Mouse (Mus musculus): Measurements from ENCODE around the gene Eva1b.
"Not testable (repeated sequence)": the region's sequence is repeated elsewhere in the genome, so short reads cannot be mapped to it uniquely, and the experiment has no call there.

Eva1b gene

DNA sequence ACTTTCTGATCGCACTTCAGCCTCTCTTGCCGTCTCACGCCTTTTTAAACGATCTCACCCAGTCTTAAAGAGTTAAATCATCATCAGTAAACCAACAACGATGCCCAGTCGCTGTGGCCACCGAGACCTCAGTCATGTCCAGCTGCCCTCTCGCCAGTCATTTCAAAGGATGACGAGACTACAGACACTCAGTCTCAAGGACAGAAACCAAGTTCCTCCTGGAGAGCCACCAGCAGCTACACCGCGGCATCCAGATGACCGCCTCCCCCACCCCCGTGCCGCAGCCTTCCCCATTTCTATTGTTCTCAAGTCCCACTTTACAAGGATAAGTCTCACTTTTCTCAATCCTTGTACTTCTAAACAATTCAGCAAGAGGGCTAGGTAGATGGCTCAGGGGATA is 5.3 kb downstream of the Eva1b start:
- DNase-seq (ENCODE audit: extremely low spot score, low spot score) = no peak

DNA sequence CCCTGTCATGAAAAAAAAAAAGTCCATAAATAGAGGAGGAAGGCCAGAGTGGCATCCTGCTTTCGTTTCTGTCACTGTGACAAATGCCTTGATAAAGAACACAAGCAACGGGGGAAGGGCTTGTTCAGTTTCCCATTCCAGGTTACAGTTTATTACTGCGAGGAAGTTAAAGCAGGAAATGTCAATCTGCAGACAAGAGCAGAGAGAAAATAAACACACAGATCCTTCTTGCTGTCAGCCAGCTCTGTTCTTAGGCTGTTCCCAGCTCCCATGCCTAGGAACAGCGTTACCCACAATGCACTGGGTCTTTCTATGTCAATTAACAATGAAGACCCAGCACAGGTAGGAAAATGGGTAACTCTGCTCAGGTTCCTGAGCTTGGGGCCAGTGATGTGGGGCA is 7.6 kb downstream of the Eva1b start:
- DNase-seq (ENCODE audit: extremely low spot score, low spot score) = no peak

DNA sequence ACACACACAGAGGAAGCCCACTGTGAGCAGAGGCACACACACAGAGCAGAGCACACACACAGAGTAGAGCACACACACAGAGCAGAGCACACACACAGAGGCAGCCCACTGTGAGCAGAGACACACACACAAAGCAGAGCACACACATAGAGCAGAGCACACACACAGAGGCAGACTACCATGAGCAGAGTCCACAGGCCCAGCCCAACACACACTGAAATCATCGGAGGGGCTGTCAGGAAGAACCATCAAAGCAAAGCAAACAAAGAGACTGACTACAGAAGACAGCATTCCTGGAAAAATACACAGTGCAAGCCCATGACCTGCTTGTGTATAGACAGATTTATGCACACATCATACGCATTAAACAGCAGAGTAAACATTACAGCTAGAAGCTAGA is 8.3 kb downstream of the Eva1b start:
- no peak for DNase-seq (ENCODE audit: extremely low spot score, low spot score)

DNA sequence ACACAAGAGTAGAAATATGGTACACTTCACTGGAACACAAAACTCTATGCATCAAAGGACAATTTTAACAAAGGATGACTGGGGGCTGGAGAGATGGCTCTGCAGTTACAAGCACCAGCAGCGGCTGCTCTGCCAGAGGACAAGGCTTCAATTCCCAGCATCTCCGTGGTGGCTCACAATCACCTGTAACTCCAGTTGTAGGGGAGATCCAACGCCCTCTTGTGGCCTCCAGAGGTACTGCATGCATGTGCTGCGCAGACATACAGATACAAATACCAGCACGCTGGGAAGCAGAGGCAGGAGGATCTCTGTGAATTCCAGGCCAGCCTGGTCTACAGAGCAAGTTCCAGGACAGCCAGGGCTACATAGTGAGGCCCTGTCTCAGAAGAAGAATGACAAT is 9.1 kb downstream of the Eva1b start:
- DNase-seq (ENCODE audit: extremely low spot score, low spot score) = no peak

DNA sequence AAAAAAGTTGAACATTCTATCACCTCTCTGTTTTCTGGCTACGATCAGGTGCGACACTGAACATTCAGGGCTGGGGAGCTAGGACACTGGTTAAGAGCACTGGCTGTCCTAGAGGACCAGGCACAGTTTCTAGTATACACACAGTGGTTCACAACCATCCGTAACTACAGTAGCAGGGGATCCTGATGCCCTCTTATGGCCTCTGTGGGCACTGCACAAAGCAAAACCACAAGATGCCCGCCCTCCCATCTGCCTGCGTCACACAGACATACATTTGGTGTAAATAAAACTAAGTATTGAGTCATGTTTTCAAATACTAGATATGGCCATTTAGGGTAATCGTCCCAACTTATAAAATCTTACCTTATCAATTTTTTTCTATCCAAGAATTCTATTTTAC is 10.0 kb downstream of the Eva1b start:
- no peak for DNase-seq (ENCODE audit: extremely low spot score, low spot score)

DNA sequence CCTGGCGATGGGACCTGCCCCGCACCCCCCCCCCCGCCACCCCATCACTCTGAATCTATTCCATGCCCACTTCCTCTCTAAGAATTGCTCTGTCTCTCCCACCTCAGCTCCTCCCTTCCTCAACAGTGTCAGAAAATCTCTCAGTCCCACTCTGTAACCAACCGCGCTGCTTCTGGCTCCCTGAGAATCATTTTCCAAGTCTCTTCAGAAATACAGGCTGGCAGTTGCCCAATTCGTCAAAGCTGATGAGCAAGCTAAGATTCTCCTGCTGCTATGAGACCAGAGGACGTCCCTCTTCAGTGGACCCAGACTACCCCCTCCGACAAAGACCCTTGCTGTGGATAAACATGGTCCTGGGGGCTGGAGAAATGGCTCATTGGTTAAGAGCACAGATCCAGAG is 11.9 kb downstream of the Eva1b start:
- no peak for DNase-seq (ENCODE audit: extremely low spot score, low spot score)

DNA sequence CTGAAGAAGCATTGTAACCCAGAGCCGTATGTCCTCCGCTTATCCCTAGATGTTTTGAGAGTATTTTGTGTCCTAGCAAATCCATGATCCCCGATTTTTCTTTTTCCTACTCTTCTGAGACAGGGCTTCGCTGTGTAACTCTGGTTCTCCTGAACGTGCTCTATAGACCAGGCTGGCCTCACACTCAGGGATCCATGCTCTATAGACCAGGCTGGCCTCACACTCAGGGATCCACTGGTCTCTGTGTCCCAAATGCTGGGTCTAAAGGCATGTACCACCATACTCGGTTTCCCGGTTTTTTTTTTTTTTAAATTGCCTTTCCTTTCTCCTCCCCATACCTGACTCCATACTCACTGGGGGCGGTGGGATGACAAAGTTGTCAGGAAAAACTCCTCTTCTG is 13.4 kb downstream of the Eva1b start:
- no peak for DNase-seq (ENCODE audit: extremely low spot score, low spot score)

DNA sequence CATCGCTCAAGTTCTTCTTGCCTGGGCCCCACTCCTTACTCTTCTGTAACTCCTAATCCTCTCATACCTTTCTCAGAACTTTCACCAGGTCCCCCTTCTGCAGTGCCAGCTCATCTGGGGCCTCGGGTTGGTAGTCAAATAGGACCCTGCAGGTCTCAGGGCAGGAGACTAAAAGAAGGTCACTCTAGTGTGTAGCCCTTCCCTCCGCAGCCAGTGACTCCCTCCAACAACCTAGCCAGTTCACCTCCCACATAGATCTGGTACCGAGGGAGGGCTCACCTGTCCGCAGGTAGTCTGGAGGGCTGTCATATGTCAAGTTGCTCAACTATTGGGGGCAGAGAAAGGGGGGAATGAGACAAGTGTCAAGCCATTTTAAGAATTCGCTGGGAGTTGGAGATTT is 13.9 kb downstream of the Eva1b start:
- no peak for DNase-seq (ENCODE audit: extremely low spot score, low spot score)

DNA sequence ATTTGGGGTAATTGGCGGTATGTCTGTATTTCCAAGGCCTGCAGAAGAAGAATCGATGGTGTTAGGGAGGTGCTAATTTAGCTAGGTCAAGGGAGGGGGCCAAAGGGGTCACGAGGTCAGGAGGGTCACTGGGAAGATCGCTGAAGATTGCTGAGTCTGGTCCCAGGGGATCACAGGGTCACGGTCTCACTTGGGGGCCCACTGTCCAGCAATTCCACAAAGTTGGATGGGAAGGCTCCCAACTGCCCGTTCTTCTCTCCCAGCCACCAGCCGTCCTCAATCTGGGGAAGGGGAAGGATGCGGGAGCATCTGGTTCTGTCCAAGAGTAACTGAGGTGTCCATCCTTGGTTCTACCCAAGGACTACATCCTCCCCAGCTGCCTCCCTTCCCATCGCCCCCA is 14.4 kb downstream of the Eva1b start:
- DNase-seq (ENCODE audit: extremely low spot score, low spot score) = no peak

DNA sequence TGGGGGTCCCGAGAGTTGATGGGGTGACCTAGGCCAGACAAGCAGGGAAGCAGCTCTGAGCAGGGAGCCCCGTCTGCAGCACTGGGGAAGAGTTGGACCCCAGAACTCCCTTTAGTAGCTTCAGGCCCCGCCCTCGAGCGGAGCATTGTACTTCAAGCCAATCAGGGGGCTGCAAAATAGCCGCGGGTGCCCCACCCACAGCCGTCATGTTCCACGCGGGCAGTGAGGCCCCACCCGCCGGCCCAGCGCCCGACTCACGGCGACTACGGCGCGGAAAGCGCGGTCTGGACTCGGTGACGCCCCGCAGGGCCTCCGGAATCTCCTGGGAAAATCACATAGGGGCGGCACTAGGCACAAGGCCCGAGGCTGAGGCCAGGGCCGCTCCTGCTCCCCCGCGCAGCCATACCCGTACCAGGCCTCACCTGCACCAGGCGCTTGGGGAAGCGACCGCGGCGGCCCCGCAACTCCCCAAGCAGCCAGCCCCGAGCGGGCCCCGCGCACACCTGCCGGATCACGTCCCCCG is 15.1 kb downstream of the Eva1b start:
- DNase-seq (ENCODE audit: extremely low spot score, low spot score) = peak; percentile 78

DNA sequence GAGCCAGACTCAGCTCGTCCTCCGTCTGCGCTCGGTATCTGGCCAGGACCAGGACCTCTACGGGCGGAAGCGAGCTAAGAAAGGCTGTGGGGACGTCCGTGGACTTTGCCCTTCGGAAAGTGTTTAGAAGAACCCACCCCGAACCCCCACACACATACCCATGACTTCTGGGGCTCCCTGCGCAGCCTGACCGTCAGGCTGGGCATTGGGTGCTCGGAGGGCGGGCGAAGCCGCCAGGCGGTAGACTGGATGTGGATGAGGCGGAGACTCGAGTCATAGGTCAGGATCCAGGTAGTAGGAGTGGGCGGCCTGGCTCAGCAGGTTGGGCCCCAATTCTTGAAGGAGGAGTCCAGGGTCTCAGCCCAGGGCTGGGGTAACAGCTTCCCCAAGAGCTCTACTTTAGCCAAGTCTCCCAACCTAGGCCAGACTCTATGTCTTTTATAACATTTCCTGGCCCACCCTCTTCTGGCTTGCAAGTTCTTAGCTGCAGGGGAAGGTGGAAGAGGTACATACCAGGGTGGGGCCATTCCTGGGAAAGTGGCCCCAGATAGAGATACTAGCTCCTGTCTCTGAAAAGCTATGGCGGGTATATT is 15.6 kb downstream of the Eva1b start, which contains the start of gene Sh3d21:
TSS of gene Sh3d21 (minus strand) at position 425 of the 593 bp plus-strand sequence.
- no peak for DNase-seq (ENCODE audit: extremely low spot score, low spot score)

DNA sequence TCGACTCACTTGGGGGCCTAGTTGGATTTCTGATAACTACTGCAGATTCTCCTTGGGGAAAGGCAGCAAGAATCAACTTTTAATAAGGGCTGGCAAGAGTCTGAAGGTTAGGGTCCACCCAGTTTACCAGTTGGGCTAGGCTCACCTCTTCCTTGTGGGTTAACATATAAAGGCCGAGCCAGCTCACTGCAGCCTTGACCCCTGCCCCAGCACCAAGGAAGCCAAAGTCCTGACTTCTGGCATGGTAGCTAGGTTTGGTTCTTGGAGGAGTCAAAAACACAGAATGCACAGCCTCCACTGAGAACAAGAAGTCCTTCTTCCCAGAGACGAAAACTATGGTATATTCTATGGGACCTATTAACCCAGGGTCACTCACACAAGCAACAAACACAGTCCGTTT is 16.1 kb downstream of the Eva1b start:
- no peak for DNase-seq (ENCODE audit: extremely low spot score, low spot score)

DNA sequence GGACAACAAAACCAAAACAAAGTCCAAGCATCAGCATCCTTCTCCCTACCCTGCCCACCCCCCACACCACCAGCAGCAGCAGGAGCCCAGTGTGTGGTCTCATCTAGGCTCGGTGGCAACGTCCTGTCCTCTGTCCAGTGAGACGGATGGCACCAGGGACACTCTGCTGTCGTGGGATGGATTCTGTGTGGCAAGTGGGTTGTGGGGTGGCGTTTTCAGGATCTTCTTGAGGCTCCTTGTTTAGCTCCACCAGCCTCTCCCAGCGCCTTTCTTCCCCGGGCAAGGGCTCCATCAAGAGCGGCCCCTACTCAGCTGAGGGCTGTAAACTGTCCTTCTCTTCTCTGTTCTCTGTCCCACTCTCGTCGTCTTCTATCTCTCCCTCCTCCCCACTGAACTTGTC is 17.5 kb downstream of the Eva1b start:
- DNase-seq (ENCODE audit: extremely low spot score, low spot score) = not testable (repeated sequence)

DNA sequence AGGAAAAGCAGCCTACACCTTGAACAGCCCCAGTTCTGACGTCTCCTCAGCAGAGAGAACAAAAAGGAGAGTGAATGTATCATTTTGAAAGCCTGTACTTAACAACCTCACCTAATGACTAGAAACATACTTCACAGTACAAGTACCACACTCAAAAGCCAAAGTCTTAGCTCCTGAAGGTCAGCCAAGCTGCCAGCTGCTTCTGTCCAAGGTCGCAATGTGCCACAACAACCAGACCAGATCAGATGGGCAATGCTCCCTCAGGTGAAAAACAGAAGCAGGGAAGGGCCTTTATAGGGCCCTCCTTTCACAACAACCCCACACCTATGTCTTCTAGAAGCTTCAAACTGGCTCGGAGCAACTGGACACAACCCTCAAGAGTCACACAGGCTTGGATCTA is 18.5 kb downstream of the Eva1b start:
- no peak for DNase-seq (ENCODE audit: extremely low spot score, low spot score)

DNA sequence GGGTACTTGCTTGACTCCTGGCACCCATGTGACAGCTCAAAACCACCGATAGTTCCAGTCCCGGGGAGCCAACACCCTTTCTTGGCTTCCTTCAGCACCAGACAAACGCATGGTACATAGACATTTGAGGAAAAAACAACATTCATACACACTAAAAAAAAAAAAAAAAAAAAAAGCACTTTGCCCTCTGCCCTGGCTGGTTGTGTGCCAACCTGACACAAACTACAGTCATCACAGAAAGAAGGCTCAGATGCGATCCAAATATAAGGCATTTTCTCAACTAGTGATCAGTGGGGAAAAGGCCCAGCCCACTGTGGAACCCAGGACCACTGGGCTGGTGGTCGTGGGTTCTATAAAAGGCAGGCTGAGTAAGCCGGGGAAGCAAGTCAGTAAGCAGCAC is 21.3 kb downstream of the Eva1b start:
- DNase-seq (ENCODE audit: extremely low spot score, low spot score) = no peak

DNA sequence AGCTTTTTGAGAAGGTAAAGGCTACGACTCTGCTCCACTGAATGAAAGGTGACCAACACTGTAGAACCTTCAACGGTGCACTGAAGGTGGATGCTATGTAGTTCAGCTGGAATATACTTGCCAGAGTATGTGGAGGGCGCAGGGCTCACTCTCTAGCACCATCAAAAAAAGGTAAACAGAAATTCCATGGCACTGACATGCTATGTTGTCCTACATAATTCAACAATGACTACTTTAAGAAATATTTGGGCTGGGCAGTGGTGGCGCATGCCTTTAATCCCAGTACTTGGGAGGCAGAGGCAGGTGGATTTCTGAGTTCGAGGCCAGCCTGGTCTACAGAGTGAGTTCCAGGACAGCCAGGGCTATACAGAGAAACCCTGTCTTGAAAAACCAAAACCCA is 23.2 kb downstream of the Eva1b start:
- DNase-seq (ENCODE audit: extremely low spot score, low spot score) = not testable (repeated sequence)

DNA sequence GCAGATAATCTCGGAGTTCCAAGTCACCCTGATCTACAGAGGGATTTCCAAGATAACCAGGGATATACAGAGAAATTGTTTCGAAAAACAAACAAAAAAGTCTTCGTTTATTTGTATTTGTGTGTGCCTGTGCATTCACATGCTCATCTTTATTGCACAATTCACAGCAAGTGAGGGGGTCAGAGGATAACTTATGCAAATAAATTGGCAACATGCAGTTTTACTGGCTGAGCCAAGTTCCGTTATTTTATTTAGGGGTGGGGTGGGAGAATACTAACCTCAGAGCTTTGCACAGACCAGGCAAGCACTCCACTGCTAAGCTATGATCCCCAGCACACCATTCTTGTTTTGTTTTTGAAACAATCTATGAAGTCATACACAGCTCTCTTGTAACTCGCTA is 26.3 kb downstream of the Eva1b start:
- no peak for DNase-seq (ENCODE audit: extremely low spot score, low spot score)

DNA sequence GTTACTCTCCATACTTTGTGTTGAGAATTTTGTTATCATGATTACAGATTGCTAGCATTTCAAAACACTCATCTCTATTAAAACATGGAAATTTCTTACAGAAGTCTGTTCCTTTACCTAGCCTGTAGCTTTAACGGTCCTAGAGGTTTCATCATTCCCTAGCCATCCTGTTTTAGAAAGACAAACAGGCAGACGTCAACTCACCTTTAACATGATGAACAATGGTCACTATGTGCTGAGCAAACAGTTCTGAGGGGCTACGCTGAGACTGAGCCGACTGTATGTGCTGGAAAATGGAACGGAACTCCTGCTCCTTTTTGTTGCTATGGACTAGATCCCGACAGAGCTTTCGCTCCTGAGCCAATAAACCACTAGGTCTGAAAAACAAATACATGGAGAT is 28.4 kb downstream of the Eva1b start:
- not testable (repeated sequence) for DNase-seq (ENCODE audit: extremely low spot score, low spot score)

DNA sequence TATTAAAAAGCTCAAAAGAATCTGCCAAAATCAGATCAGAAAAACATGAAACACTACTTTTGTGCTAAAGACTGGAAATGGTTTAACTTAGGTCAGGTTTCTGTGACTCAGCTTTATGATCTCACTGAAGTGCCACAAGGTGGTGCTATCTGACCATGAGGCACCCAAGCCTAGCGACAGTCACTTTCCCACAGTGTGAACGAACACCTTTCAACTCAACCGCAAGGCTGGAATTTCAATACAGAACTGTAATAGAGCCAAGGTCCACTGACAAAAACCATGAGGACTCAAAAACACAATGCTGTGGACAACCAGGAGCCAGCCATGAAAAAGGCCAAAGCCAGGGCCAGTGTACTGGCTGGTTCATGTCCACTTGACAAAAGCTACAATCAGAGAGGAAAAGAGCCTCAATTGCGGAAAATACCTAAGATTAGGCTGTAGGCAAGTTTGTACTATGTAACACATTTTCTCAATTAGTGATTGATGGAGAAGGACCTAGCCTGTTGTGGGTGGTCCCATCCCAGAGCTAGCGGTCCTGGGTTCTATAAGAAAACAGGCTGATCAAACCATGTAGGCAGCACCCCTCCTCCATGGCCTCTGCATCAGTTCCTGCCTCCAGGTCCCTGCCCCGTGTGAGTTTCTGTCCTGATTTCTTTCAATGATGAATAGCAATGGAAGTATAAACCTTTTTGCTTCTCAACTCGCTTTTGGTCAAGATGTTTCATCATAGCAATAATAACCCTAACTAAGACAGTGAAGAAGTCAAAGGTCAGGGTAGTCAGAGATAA is 33.8 kb downstream of the Eva1b start:
- DNase-seq (ENCODE audit: extremely low spot score, low spot score) = peak; percentile 30

DNA sequence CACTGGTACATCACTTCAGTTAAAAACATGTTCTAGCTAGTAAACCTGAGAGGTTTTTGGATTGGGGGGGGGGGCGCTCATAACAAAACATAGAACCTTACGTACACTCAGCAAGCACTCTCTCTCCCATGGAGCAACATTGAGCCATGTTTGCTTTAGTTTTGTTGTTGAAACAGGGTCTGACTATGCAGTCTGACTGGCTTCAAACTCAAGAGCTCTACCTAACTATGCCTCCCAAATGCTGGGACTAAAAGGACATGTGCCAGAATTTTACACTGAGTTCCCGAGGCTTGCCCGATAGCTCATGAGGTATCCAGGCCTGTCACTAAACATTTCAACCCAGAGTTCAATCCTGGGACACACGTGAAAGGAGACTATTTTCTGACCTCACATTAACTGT is 35.5 kb downstream of the Eva1b start:
- no peak for DNase-seq (ENCODE audit: extremely low spot score, low spot score)

DNA sequence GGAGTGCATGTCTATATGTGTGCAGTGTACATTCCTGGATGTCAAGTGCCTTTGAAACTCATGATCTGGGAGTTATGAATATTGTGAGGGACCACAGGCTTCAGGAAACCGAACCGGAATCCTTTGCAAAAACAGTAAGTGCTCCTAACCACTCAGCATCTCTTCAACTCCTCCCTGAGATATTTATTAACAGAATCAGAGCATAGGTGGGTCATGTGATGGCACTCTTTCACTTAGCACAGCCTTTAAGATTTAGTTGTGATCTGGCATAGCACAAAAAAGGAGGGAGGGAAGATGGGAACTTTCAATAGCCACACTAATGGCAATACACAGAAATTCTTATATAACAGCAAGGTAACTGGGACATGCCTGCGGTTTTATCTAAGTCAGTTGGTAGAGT is 39.6 kb downstream of the Eva1b start:
- DNase-seq (ENCODE audit: extremely low spot score, low spot score) = no peak

DNA sequence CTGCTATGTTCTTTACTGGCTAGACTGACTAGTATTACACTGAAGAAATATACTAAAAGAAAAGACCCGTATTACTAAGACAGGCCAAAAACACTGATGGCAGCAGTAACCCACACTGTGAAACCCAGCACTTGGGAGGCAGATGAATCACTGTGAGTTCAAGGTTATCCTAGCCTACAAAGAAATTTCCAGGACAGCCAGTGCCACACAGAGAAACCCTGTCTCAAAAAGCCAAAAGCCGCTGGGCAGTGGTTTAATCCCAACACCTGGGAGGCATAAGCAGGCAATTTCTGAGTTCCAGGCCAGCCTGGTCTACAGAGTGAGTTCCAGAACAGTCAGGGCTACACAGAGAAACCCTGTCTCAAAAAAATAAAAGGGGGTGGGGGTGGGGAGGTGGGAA is 43.1 kb downstream of the Eva1b start:
- DNase-seq (ENCODE audit: extremely low spot score, low spot score) = no peak

DNA sequence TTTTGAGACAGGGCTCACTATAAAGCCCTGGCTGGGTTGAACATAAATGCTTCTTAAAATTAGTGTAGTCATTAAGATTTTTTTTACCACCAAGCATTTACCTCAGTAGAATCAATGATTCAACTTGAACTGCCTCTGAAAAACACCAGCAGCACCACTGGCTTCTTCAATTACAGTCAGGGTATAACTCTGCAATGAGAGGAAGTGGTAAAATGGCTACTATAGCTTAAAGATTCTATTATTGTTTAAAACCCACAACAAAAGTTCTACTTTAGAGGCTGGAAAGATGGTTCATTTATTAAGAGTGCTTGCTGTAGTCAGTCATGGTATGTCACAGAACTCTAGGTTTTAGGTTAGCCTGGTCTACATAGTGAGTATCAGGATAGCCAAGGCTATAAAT is 46.7 kb downstream of the Eva1b start:
- DNase-seq (ENCODE audit: extremely low spot score, low spot score) = no peak
